Mouse (Mus musculus) hindbrain, embryonic 11.5 days (tissue): ENCODE measurements around the gene Gm15091. TPM values are rescaled to one million over a fixed set of nuclear protein-coding genes. Genes with fewer than 3 reads are reported as not detected.
"Not testable (repeated sequence)": the region's sequence is repeated elsewhere in the genome, so short reads cannot be mapped to it uniquely, and the experiment has no call there.

Source experiments
- ATAC-seq: fragments of 200-750 bp; cut with Nextera tagmentation; 2 replicates; pipeline ENCODE4 v1.8.0; 2017; ENCODE audit warnings: mild to moderate bottlenecking, moderate TSS enrichment, moderate library complexity; ENCODE audit not compliant: low FRiP score
- DNase-seq: peaks from one replicate; pipeline ENCODE4 v3.0.0-alpha.2; 2015; ENCODE audit warnings: low spot score
- H3K27ac ChIP-seq: fragments of 300-500 bp; sonication (generic); 2 replicates; pipeline ENCODE4 v1.5.1; 2014; ENCODE audit warnings: mild to moderate bottlenecking, low read depth, low read length
- H3K27me3 ChIP-seq: fragments of 300-500 bp; sonication (generic); 2 replicates; pipeline ENCODE4 v1.6.1; 2014; ENCODE audit warnings: mild to moderate bottlenecking, low read length, moderate library complexity, mixed read lengths; ENCODE audit not compliant: control insufficient read depth, insufficient read depth
- H3K36me3 ChIP-seq: fragments of 300-500 bp; sonication (generic); 2 replicates; pipeline ENCODE4 v1.6.1; 2014; ENCODE audit warnings: mild to moderate bottlenecking, low read length, moderate library complexity, mixed read lengths; ENCODE audit not compliant: control insufficient read depth, insufficient read depth
- H3K4me1 ChIP-seq: fragments of 300-500 bp; sonication (generic); replicated peaks from 2 replicates; pipeline ENCODE4 v1.6.1; 2014; ENCODE audit warnings: low read length, mixed read lengths; ENCODE audit not compliant: control insufficient read depth, insufficient read depth
- H3K4me2 ChIP-seq: fragments of 300-500 bp; sonication (generic); replicated peaks from 2 replicates; pipeline ENCODE4 v1.6.1; 2014; ENCODE audit warnings: mild to moderate bottlenecking, low read depth, low read length
- H3K4me3 ChIP-seq: fragments of 300-500 bp; sonication (generic); 2 replicates; pipeline ENCODE4 v1.5.1; 2014; ENCODE audit warnings: low read depth, low read length
- H3K9ac ChIP-seq: fragments of 300-500 bp; sonication (generic); 2 replicates; pipeline ENCODE4 v1.6.1; 2014; ENCODE audit warnings: low read depth, low read length
- H3K9me3 ChIP-seq: fragments of 300-500 bp; sonication (generic); 2 replicates; pipeline ENCODE4 v1.6.1; 2016; ENCODE audit warnings: low read length; ENCODE audit not compliant: control insufficient read depth
- WGBS: fragments of 180-500 bp; shearing (Covaris S2); extraction: QIAGEN DNeasy Blood & Tissue Kit; methylation state at CpG from one replicate; pipeline ENCODE4 v1.1.7; 2014; 5-methylcytosine and 5-hydroxymethylcytosine counted together
- polyA plus RNA-seq: library from polyadenylated mRNA; unstranded; fragments of >200 nt; fragmentation: Nextera tagmentation; extraction: Ambion mirVana; gene quantifications from 2 replicates; pipeline ENCODE4 v1.2.1, GENCODE M21; 2014

Gene Gm15091
- polyA plus RNA-seq, result not detected in 2 replicates

DNA sequence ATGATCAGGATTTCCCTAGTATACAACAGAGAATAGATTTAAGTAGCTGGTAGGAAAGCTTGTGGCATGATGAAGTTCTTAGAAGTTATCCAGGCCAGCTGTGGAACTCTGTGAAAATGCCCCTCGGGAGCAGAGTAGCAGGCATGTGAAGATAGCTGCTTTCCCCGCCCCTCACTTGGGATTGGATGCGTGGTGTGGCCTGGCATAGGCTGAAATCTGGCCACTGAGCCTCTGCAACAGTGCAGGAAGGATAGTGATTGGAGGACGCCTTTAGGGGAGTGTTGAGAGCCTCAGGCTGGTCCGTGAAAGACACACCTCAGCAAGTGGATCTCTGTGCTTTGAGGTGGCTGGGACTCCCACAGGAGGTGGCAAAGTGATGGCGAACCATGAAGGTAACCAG lies at the start of gene Gm15091:
TSS of gene Gm15091 (plus strand) at position 301 of the 400 bp plus-strand sequence.
- not testable (repeated sequence) for H3K27me3 ChIP-seq, H3K9ac ChIP-seq, H3K4me1 ChIP-seq, H3K9me3 ChIP-seq, DNase-seq, H3K36me3 ChIP-seq, H3K4me3 ChIP-seq, H3K4me2 ChIP-seq, H3K27ac ChIP-seq, ATAC-seq
- 76% methylated on average over 5 of the region's 6 CpGs for WGBS

Other genes with a start within 250 kb of the Gm15091 start
- gene Gm15097, start 157.2 kb upstream of the Gm15091 start, polyA plus RNA-seq, result not detected in 2 replicates